Mouse (Mus musculus) adrenal gland, adult 10 weeks (tissue): ENCODE results near the gene Ormdl3. TPM values are rescaled to one million over a fixed set of nuclear protein-coding genes. Genes with fewer than 3 reads are reported as not detected.

ENCODE experiments used
- polyA plus RNA-seq: library from polyadenylated mRNA; stranded (reverse); fragments of 350-450 nt; fragmentation: Illumina TruSeq; extraction: RNeasy Lipid Tissue Mini Kit (QIAGEN cat#74804); gene quantifications from one replicate; pipeline ENCODE4 v1.2.3, GENCODE M21; 2014; ENCODE audit warnings: low read depth, low replicate concordance

The Ormdl3 gene
- 19.8 TPM for polyA plus RNA-seq

DNA sequence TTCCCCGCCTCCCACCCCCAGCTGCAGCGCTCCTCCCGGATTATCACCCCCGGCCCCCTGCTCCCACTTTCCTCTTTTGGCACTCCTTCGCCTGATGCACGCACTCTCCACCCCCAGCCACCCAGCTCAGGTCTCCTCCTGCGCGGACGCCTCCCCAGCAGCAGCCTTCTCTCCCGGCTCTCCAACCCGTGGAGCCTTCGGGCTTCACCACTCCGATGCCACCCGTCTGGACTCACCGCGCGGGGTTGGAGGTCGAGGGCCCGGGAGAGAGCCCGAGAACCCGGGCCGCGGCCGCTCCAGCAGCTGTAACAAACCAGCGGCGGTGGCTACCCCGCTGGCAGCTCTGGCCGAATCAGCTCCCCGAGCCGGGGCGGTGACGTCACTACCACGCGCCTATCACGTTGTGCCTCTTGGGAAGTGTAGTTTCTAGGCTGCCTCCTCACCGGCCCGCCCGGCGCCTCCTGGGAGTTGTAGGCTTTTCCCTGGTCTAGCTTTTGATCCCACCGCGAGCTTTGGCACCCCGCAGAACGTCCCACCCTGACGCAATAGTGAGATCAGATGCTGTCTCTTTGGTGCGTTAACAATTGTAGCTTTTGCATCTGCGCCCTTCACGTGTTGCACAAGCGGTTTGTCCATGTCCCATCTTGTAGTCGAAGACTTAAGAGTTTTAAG, at the start of gene Ormdl3:
Gene Ormdl3, minus strand, starts transcription at position 477 of the 672 bp plus-strand sequence.

DNA sequence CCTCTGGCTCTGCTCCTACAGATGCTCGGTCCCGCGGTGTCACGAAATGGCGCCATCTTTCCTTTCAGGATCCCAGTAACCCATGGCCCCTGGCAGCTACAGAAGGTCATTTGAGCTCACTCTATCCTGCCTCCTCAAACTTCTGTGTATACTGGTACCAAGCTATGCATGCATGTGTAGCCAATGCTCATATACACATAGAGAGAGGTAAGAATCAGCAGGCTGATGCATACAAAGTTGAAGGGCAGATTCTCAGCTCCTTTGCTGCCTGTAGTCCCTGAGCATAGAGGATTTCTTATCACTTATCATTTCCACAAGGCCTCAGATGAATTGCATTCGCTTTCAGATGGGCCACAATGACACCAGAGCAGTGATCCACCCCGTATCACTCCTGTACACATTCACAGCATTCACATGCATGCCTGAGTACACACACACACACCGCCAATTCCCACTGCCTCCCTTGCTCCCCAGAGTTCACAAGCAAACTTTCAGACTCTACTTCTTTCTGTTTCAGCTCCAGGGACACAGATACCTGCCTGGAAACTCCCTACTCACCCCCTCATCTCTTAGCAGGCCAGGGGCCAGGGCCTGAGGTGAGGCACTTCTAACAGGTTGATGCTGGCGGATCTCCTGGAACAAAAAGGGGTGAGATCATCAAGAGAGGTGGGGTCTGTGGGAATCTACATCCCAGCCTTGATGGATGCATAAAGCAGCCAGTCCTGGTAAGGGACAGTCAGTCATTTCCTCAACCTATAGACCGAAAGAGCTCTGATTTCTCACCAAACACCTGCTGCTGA, 38.6 kb upstream of the Ormdl3 start, which contains the start of the genes Gm12355 and Gsdma3:
Gene Gm12355, minus strand, starts transcription at position 51 of the 800 bp plus-strand sequence.
Gene Gsdma3, plus strand, starts transcription at position 750 of the 800 bp plus-strand sequence.

DNA sequence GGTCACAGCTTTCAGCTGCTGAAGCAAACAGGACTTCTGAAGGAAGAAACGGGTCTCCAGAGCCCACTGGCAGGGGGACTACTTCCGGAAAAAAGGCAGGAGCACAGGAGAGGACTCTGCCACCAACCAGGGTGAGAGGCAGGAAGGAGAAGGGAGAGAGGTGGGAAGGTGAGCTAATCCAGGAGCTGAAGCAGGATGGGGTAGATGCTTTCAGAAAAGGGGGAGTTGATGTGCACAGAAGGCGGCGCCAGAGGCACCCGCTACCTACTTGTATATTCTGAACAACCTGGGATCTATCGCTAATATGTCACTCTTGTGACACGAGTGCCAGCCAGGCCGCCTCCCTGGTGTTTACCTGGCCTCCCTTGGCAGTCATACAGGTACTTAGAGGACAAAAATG, 10.8 kb upstream of the Ormdl3 start, which contains the start of gene Lrrc3c:
Gene Lrrc3c, plus strand, starts transcription at position 301 of the 400 bp plus-strand sequence.

DNA sequence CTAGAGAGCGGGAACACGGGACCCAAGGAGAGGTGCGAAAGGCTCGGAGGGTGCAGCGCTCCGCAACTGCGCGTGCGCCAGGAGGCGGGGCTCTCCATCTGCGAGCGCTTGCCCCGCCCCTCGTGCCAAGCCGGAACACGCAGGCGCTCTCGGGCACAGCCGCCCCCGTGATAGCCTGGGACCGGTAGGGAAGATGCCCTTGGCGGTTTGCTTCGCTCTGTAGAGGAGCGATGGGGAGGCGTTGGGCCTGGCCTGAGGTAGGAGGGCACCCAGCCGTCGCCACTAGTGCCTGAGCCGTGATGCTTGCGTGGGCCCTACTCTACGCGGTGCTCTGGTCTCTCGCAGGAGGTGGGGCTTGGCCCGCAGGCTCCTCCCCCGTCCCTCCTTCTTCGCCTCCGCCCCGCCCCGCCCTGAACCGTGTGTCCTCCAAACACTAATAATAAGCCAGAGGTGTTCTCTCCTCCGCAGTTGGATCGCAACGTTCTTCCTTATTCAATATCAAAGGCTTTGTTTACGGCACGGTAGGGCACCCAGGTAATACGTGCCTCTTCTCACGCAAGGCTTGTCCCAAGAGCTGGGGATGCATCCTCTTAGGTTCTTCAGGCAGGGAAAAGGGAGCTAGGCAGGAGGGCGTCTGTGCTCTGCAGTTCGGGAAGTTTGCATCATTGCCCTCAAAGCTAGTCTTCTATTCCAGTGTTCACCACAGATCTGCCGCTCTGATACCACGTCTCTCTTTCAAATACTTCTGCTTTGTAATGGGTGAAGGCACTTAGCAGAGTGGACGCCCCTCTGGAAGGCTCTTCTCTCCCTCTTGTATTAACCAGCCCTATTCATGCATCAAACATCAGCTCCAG, 36.0 kb downstream of the Ormdl3 start, which contains the start of gene Zpbp2:
Gene Zpbp2, plus strand, starts transcription at position 123 of the 854 bp plus-strand sequence.

DNA sequence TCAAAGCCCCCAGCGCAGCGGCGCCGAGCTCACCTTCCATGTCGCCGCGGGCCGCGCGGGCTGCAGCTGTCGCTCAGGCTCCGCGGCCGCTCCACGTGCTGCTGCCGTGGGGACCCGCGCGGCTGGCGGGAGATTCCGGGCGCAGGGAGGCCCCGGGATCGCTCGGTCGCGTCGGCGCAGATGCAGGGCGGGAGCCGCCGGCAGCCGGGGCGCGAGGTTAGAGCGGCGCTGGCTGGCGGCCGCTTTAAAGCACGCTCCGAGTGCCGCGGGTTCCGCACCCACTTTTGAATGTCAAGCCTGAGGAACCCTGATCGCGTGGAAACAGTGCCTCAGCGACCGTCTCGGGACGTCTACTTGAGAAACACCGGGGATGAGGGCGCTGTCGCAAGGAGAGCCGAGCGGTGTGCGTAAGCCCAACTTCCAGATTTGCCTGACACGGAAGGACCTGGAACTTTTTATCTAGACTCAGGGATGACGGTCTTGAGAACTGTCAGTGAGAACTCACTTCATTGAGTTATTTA, 41.4 kb downstream of the Ormdl3 start, which contains the start of gene Ikzf3:
Gene Ikzf3, minus strand, starts transcription at position 321 of the 521 bp plus-strand sequence.

Other genes with a start within 250 kb of the Ormdl3 start
- not detected for gene Ppp1r1b, start 239.0 kb downstream of the Ormdl3 start, polyA plus RNA-seq
- gene Stard3, start 229.0 kb downstream of the Ormdl3 start, polyA plus RNA-seq = 1.4 TPM
- gene Tcap, start 203.6 kb downstream of the Ormdl3 start, polyA plus RNA-seq = not detected
- gene Pnmt, start 200.9 kb downstream of the Ormdl3 start, polyA plus RNA-seq = not detected
- 0.35 TPM for gene Pgap3, start 186.9 kb downstream of the Ormdl3 start, polyA plus RNA-seq
- 0.23 TPM for gene Erbb2, start 174.9 kb downstream of the Ormdl3 start, polyA plus RNA-seq
- 46.0 TPM for gene Mien1, start 148.4 kb downstream of the Ormdl3 start, polyA plus RNA-seq
- not detected for gene Grb7, start 141.0 kb downstream of the Ormdl3 start, polyA plus RNA-seq
- 0.52 TPM for gene Ikzf3, start 41.3 kb downstream of the Ormdl3 start, polyA plus RNA-seq
- gene Zpbp2, start 36.3 kb downstream of the Ormdl3 start, polyA plus RNA-seq = not detected
- gene Lrrc3c, start 10.9 kb upstream of the Ormdl3 start, polyA plus RNA-seq = not detected
- 0.64 TPM for gene Gm12355, start 38.3 kb upstream of the Ormdl3 start, polyA plus RNA-seq
- not detected for gene Gsdma3, start 39.0 kb upstream of the Ormdl3 start, polyA plus RNA-seq
- not detected for gene Gsdma2, start 59.4 kb upstream of the Ormdl3 start, polyA plus RNA-seq
- not detected for gene Gsdma, start 77.0 kb upstream of the Ormdl3 start, polyA plus RNA-seq
- 17.7 TPM for gene Psmd3, start 95.2 kb upstream of the Ormdl3 start, polyA plus RNA-seq
- not detected for gene Csf3, start 113.9 kb upstream of the Ormdl3 start, polyA plus RNA-seq
- gene Med24, start 142.1 kb upstream of the Ormdl3 start, polyA plus RNA-seq = 5.1 TPM
- 10.6 TPM for gene Thra, start 153.3 kb upstream of the Ormdl3 start, polyA plus RNA-seq
- gene Nr1d1, start 188.0 kb upstream of the Ormdl3 start, polyA plus RNA-seq = 8.7 TPM
- 93.3 TPM for gene Msl1, start 208.1 kb upstream of the Ormdl3 start, polyA plus RNA-seq
- gene Casc3, start 217.5 kb upstream of the Ormdl3 start, polyA plus RNA-seq = 20.9 TPM
- 0.23 TPM for gene Rapgefl1, start 249.4 kb upstream of the Ormdl3 start, polyA plus RNA-seq